Mouse (Mus musculus) kidney, postnatal 0 days (tissue): ENCODE measurements around the gene Kansl2. TPM values are rescaled to one million over a fixed set of nuclear protein-coding genes. Genes with fewer than 3 reads are reported as not detected.

Experiments used
- ATAC-seq: fragments of 200-750 bp; cut with Nextera tagmentation; replicated peaks from 2 replicates; pipeline ENCODE4 v1.8.0; 2017; ENCODE audit warnings: low read depth, moderate number of reproducible peaks, moderate TSS enrichment, moderate library complexity; ENCODE audit not compliant: low FRiP score
- DNase-seq: peaks from one replicate; pipeline ENCODE4 v3.0.0-alpha.2; 2016; ENCODE audit warnings: low spot score
- H3K27ac ChIP-seq: fragments of 300-500 bp; sonication (generic); 2 replicates; pipeline ENCODE4 v1.5.1; 2014; ENCODE audit warnings: mild to moderate bottlenecking
- H3K27me3 ChIP-seq: fragments of 300-500 bp; sonication (generic); 2 replicates; pipeline ENCODE4 v1.6.1; 2014; ENCODE audit warnings: low read length, mixed read lengths; ENCODE audit not compliant: insufficient read depth
- H3K36me3 ChIP-seq: fragments of 300-500 bp; sonication (generic); 2 replicates; pipeline ENCODE4 v1.6.1; 2014; ENCODE audit warnings: low read length, mixed read lengths; ENCODE audit not compliant: insufficient read depth
- H3K4me1 ChIP-seq: fragments of 300-500 bp; sonication (generic); replicated peaks from 2 replicates; pipeline ENCODE4 v1.6.1; 2014; ENCODE audit warnings: antibody characterized with exemption, low read length, mixed read lengths; ENCODE audit not compliant: insufficient read depth
- H3K4me2 ChIP-seq: fragments of 300-500 bp; sonication (generic); 2 replicates; pipeline ENCODE4 v1.6.1; 2014; ENCODE audit warnings: mild to moderate bottlenecking, low read length, moderate library complexity, mixed read lengths
- H3K4me3 ChIP-seq: fragments of 300-500 bp; sonication (generic); replicated peaks from 2 replicates; pipeline ENCODE4 v1.5.1; 2014; ENCODE audit warnings: low read depth, low read length
- H3K9ac ChIP-seq: fragments of 300-500 bp; sonication (generic); 2 replicates; pipeline ENCODE4 v1.6.1; 2014; ENCODE audit warnings: low read depth, low read length
- H3K9me3 ChIP-seq: fragments of 300-500 bp; sonication (generic); replicated peaks from 2 replicates; pipeline ENCODE4 v1.6.1; 2016; ENCODE audit warnings: low read length, inconsistent platforms, mixed read lengths
- CTCF ChIP-seq: IDR thresholded peaks from 2 replicates; pipeline ENCODE4 v1.5.1; 2016; ENCODE audit warnings: antibody characterized with exemption, low read depth, mild to moderate bottlenecking, moderate library complexity
- WGBS: fragments of 180-500 bp; shearing (Covaris S2); extraction: QIAGEN DNeasy Blood & Tissue Kit; methylation state at CpG from one replicate; pipeline ENCODE4 v1.1.7; 2014; 5-methylcytosine and 5-hydroxymethylcytosine counted together
- polyA plus RNA-seq: library from polyadenylated mRNA; unstranded; fragments of >200 nt; fragmentation: Nextera tagmentation; extraction: Ambion mirVana; gene quantifications from 2 replicates; pipeline ENCODE4 v1.2.1, GENCODE M21; 2015

The Kansl2 gene
- polyA plus RNA-seq, 1 experiment from 2014 or later = 96.3 TPM

DNA sequence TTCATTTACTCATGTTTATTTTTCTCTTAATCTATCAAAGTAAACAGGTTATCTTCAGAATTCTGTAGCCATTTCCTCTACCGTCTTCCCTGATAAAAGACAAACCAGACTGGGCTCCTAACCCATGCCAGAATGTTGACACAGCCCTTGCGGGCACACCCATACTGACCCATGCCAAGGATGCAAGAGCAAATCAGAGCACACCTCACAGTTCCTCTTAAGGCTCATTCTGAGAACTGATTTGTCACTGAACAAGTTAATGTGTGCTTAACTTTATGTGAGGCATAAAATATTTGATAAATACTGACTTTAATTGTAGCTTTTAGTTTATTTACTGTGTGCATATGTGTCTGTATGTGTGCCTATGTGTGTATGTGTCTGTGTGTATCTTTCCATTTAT, 42.7 kb downstream of the Kansl2 start:
- no peak for TF ChIP-seq CTCF
- H3K4me2 ChIP-seq = no peak overlapping the region
- WGBS = 74% methylated on average over 2 of the region's 2 CpGs

DNA sequence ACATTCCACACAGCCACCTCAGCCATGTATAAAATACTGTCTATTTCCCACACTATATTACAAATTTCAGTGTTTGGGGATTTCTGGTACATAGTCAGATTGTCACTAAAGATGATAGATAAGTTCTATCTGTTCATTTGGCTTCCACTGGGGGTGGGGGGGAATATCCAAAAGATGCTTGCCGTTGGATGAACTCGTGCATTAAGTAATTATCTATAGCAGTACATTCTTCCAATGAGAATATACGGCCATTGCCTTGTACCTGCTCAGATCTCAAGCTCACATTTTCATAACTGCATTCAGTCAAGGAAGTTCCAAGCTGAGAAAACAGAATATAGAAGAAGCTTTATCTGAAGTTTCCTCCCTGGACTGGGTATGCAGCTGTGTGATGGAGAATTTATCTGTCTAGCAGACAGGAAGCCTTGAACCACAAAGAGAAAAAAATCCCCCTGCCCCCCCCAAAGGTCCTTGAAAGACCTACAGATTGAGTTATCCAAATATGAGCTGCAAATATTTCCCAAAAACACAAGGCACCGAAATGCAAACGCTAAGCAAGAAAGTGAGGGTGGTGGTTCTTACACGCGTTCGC, 47.5 kb downstream of the Kansl2 start:
- WGBS = 97% methylated on average over 8 of the region's 8 CpGs
- no peaks in the 10 kb centered on the region for H3K27me3 ChIP-seq

More for the DNA sequence above, 42.7 kb downstream of the Kansl2 start:
- no peaks in the 10 kb centered on the region for H3K9me3 ChIP-seq
- H3K4me3 ChIP-seq = no peak overlapping the region
- H3K9ac ChIP-seq = no peak overlapping the region
- DNase-seq (no peak), ATAC-seq (no peak)
- no peaks in the 10 kb centered on the region for H3K27me3 ChIP-seq
- no peaks in the 10 kb centered on the region for H3K36me3 ChIP-seq
- H3K27ac ChIP-seq = no peak overlapping the region
- no peaks in the 10 kb centered on the region for H3K4me1 ChIP-seq

DNA sequence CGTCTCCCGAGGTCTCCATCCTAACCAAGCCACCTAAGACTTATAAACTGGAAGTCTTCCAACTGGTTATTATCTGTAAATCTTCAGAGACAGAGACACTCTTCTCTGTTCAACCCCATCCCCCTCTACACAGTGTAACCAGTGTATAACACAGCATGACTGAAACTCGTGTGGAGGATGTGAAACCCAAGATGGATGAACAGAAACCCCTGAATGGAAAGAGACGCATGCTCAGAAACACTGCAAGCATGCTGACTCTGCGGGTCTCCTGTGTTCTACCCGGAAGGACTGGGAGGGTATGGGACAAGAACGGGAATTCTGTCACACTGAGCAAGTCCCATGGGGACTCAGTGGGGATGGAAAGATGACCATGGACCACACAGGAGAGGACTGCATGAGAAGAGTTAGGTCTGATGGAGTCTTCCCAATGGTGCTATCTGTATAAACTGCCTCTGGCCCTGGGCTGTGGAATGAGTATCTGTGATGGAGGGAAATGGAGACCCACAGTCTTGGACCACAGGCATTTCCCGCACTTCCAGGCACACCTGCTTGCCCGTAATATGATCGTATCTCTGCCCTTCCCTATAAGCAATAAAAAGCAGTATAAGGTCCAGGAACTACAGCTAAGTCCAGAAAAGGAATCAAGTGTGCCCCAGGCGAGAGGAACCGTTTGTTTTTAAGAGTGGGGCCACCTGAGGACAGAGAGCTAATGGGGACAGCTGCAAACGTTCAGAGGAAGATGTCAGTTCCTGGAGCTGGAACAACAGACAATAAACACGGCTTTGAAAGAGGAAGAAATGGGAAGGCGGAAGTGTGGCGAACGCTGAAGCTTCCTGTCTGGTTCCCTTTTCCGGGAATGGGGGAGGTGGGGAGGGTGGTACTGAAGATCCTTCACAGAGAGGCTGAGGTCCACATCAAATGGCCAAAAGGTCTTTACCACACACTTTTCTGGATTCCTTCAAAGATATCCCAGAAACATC, 49.9 kb downstream of the Kansl2 start:
- WGBS = 38% methylated on average over 18 of the region's 18 CpGs
- Histone ChIP-seq H3K9me3 (no peaks in the 10 kb centered on the region), H3K4me1 (no peaks in the 10 kb centered on the region), H3K9ac (no peak overlapping the region), H3K27ac (0 out of 2 replicates have a peak overlapping the region, but pooled peaks have one; percentile 31), H3K27me3 (no peaks in the 10 kb centered on the region), H3K4me2 (peak overlapping the region; percentile 21; the same call in 1 of the 2 replicates), H3K4me3 (no peak overlapping the region), H3K36me3 (no peaks in the 10 kb centered on the region)
- TF ChIP-seq CTCF = no peak
- DNase-seq = peak; percentile 73
- no peak for ATAC-seq

More for the DNA sequence above, 47.5 kb downstream of the Kansl2 start:
- Histone ChIP-seq H3K36me3 (no peaks in the 10 kb centered on the region), H3K4me2 (no peak overlapping the region), H3K4me3 (no peak overlapping the region), H3K27ac (no peak overlapping the region), H3K9me3 (no peaks in the 10 kb centered on the region), H3K4me1 (no peaks in the 10 kb centered on the region), H3K9ac (no peak overlapping the region)
- ATAC-seq (no peak), DNase-seq (no peak)
- TF ChIP-seq CTCF = no peak

DNA sequence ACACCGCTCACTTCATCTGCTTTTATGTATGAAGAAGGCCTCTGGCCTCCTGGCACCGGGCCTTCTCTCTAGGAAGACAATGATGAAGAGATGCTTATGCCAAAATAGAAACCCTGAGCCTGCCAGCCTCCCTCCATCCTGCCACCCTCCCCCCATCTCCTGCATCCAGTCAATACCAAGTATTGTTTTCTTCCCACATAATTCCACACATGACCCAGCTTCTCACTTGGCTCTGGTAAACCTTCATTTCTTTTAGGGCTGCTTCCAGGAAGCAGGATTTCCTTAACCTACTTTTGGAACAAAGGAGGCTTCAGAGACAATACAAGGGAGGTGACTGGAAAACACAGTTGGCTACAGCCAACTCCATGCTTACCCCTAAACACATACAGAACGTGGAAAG, 51.4 kb downstream of the Kansl2 start, which contains the start of gene Lalba:
Gene Lalba, minus strand, starts transcription at position 21 of the 400 bp plus-strand sequence.
- no peaks in the 10 kb centered on the region for H3K9me3 ChIP-seq
- H3K4me1 ChIP-seq = no peaks in the 10 kb centered on the region
- no peaks in the 10 kb centered on the region for H3K27me3 ChIP-seq
- WGBS = 59% methylated on average over 3 of the region's 3 CpGs
- ATAC-seq (no peak), DNase-seq (no peak)
- no peak within 1 kb of the TSS for H3K9ac ChIP-seq
- no peak within 1 kb of the TSS; the same call in 1 of the 2 replicates for H3K27ac ChIP-seq
- H3K4me3 ChIP-seq = no peak within 1 kb of the TSS
- no peak within 1 kb of the TSS for H3K4me2 ChIP-seq
- H3K36me3 ChIP-seq = no peaks in the 10 kb centered on the region
- TF ChIP-seq CTCF = no peak

DNA sequence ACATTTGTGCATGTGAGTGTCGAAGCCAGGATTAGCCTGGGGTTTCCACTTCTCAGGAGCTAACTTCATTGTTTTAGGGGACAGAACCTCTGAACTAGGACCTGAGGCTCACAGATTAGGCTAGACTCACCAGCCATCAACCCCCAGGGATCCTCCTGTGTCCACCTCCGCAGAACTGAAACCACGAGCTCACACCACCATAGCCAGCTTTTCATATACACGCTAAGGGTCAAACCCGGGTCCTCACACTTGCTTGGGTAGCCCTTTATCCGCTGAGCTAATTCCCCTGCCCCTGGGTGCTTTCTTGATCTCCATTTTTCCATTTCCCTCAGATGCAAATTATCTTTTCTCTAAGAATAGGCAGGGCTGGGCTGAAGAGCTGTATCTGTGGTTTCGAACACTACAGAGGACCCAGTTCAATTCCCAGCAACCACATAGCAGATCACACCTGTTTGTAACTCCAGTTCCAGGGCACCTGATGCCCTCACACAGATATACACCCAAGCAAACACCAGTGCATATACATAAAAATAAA, 54.4 kb downstream of the Kansl2 start:
- Histone ChIP-seq H3K4me2 (no peak overlapping the region), H3K4me3 (no peak overlapping the region), H3K27me3 (no peaks in the 10 kb centered on the region), H3K4me1 (no peaks in the 10 kb centered on the region), H3K9me3 (no peaks in the 10 kb centered on the region), H3K9ac (no peak overlapping the region), H3K36me3 (no peaks in the 10 kb centered on the region), H3K27ac (no peak overlapping the region)
- WGBS = 76% methylated on average over 7 of the region's 7 CpGs
- no peak for TF ChIP-seq CTCF
- no peak for ATAC-seq
- no peak for DNase-seq

DNA sequence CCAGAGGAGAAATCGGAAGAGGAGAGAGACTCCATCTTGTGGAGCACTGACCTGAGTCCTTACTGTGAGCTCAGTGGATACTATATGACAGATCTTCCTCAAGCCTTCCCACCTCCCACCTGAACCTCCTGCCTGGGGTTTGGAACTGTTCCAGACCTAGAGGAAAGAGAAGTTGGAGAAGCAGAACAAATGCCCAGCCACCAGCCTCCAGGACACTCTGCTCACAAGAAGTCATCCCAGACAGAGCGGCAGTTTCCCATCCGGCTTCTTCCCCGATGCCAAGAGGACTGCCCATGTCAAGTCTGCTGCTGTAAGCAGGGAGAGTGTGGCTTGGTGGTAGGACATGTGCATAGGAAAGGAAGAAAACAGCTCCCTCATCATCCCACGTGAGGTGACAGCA, 57.8 kb downstream of the Kansl2 start:
- no peak for TF ChIP-seq CTCF

More for the DNA sequence above, 57.8 kb downstream of the Kansl2 start:
- Histone ChIP-seq H3K27ac (no peak overlapping the region), H3K4me3 (no peak overlapping the region), H3K27me3 (no peaks in the 10 kb centered on the region), H3K9ac (no peak overlapping the region), H3K4me1 (no peaks in the 10 kb centered on the region), H3K9me3 (no peaks in the 10 kb centered on the region), H3K4me2 (no peak overlapping the region), H3K36me3 (no peaks in the 10 kb centered on the region)
- WGBS = 77% methylated on average over 5 of the region's 5 CpGs
- ATAC-seq (no peak), DNase-seq (no peak)
